Mouse (Mus musculus): ENCODE measurements around the gene Gmcl1. TPM values are rescaled to one million over a fixed set of nuclear protein-coding genes. Genes with fewer than 3 reads are reported as not detected.

Gene Gmcl1
- total RNA-seq, 2 experiments from 2014 or later, result 28.3 to 33.9 TPM

DNA sequence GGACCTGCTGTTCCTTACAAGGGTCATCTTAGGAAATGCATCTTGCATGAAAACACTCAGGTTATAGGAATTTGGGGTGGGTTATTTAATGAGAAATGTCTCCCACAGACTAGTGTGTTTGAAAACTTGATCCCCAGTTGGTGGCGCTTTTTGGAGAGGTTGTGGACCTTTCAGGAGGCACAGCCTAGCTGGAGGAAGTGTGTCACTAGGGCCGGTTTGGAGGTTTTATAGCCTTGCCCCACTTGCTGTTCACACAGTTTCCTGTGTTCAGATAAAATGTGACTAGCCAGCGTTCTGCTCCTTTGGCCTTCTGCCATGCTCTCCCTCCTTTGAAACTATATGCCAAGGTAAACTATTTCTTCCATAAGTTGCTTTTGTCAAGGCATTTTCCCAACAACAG lies 7.5 kb upstream of the Gmcl1 start:
- no peak for ATAC-seq (replicated peaks; ENCODE audit: poor library complexity, severe bottlenecking)

DNA sequence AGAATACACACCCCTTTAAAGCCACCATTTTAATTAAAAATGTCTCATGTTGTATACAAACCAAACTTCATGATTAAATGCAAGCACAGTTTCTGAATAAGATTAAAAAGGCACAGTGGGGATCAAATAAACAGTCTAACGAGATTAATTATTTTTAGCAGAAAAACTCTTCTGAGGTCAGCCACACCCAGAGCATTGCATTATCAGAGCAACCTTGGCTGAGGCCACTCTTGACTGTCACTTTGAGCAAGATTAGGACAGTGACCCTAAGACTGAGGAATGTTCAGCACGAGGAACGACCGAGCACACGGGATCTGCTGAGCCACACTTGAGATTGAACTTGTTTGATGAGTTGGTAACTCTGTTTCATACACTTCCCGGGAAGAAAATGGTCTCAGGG lies 3.6 kb upstream of the Gmcl1 start:
- ATAC-seq (replicated peaks; ENCODE audit: poor library complexity, severe bottlenecking), result no peak

DNA sequence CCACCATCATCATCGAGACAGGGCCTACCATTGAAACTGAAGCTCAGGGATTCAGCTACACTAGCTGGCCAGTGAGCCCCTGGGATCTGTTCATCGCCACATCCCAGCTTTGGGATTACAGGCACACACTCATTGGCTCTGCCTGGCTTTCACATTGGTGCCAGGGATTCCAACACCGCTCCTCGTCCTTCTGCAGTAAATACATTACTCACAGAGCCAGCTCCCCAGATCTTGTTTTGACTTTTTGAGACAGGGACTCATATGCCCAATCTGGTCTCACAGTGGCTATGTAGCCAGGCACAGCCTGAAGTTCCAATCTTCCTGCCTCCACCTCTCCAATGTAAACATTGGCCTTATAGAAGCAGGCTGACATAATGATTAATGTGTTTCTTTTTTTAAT lies 3.1 kb upstream of the Gmcl1 start:
- ATAC-seq (replicated peaks; ENCODE audit: poor library complexity, severe bottlenecking), result no peak

DNA sequence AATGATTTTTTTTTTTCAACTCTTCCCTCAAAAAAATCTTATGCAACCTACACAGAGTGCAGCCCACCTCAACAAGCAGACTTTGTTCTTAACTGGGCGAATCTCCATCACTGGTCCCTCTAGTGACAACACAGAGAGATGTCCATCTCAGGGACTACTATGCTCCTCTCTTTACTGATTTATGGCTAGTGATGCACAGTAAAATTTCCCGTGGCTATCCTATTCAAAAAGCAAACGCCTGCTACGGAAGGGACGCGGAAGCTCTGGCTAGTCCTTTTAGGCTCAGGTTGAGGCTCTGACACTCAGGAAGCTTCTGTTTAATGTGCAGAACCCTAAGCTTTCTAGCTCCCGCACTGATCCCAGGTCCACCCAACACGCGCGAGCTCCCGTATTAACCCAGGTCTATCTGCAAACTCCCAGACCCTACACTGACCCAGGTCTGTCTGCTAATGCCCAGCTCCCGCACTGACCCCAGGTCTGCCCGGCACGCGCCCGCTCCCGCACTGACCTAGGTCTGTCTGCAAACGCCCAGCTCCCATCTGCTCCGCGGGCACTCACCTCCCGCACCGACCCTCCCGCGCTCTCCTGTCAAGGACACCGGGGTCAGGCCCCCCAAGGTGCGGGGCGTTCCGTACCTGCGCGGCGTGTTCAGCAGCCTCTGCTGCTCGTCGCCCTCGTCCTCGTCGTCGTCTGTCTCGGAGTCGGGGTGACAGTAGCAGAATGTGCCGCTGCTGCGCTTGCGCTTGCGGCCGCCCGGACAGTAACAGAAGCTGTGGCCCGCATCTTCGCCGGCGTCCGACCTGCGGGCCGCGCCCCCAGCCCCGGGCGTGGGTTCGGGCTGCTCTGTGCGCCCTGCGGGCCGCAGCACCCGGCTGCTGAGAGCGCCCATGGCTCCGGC lies 658 bp downstream of the Gmcl1 start:
- peak; percentile 46 for ATAC-seq (replicated peaks; ENCODE audit: poor library complexity, severe bottlenecking)

DNA sequence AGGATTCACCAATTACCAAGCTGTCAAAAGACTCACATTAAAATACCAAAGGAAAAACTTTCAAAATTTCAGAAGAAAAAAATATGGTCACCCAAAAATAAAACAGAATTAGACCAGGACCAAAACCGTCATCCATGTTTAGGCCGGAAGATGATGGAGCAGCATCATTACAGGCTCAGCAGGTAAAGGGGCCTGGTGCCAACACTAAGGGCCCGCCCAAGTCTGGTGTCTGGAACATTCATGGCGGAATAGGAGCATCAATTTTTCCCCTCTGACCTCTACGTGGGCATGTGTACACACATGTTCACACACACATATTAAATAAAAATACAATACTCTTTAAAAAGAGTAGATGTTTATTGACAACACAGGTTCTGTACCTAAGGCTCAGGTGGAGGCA lies 4.5 kb downstream of the Gmcl1 start:
- no peak for ATAC-seq (replicated peaks; ENCODE audit: poor library complexity, severe bottlenecking)

DNA sequence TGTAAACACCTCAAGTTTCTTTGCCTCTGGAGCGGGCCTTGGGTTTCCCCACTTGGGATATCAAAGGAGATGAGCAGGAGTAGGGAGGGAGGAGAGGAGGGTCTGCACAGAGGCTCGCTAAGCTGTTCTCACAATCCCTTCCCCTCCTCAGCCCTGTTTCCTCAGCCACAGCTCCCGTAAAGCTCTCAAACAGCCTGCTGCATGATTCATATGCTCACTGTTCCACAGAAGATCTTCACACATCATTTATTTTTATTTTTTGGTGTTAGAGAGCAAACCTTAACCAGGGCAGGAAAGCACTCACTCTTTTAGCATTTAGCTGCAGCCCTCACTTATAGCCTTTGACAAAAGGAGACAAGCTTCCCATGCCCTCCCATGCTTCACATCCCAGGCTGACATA lies 11.2 kb downstream of the Gmcl1 start:
- ATAC-seq (replicated peaks; ENCODE audit: poor library complexity, severe bottlenecking), result no peak

DNA sequence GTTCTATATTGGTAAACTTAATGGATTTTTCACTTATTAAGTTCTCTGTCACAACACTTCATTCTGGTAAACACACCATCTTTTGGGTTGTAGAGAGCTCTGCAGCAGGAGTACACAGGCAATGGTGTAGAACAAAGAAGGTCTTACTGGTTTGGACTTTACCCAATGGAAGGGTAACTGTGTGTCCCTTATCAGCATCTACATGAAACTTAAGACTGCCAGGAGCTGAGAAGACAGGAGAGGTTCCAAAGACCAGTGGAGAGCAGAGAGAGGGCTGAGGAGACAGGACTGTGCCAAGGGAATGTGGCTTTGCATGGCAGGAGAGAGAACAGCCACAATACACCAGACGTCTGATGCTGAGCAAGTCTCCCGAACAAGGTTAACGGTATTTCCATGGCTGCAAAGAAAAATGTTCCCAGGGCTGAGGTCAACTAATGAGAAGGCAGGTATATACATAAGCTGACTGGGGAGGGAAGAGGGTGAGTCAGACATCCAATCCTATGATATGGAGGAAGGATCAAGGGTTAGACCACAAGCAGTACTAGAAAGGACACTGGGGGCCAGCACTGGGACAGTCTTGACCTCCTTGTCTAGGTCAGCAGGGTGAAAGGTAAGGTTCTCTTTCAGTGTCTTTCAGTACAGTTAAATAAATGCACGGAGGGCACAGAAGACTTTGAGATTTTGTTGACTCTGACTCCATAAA lies 25.0 kb downstream of the Gmcl1 start:
- no peak for ATAC-seq (replicated peaks; ENCODE audit: poor library complexity, severe bottlenecking)

DNA sequence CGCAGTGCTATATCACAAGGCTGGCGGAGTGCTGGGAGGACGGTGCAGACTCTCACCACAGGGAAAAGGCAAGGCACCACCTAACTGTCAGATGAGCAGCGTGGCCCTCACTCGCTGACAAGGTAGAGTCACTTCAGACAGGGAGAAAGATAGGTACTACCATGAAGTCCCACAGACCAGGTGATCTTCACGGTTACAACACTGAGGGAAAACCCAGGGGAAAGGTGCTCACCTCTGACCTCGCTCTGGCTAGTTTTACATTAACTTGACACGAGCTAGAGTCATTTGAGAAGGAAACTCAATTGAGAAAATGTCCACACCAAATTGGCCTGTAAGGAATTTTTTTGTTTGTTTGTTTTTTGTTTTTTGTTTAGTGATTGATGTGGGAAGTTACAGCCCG lies 30.6 kb downstream of the Gmcl1 start:
- no peak for ATAC-seq (replicated peaks; ENCODE audit: poor library complexity, severe bottlenecking)

DNA sequence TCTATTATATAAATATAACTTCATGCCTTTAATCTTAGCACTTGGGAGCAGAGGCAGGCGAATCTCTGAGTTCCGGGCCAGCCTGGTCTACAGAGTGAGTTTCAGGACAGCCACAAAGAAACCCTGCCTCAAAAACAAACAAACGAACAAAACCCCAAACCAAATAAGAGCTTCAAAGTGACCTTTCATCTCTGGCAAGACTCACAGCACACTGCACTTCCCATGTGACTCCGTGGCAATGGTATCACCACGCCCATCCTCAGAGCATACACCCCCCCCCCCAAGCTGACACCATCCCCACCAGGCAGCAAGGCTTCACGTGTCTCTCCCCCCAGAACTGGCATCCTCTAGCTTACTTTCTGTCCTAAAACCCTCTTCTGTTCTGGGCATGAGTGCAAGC lies 35.3 kb downstream of the Gmcl1 start:
- no peak for ATAC-seq (replicated peaks; ENCODE audit: poor library complexity, severe bottlenecking)

DNA sequence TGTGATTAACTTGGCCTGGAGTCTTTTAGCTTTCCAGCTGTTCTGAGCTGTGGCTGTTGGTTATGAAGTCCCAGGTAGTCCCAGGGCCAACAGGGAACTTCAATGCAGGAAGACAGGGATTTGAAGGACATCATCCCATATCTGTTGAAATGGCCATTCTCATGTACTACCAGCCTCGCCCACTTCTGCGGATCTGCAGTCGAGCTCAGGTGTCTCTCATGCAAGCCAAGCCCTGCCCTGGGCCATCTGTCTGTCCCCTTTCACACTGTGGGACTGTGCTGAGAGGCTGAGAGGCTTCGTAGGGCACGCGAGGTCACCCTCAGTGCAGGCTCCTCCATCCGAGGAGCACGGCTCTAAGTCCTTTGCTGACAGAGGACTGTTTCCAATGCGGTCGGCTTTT lies 37.0 kb downstream of the Gmcl1 start:
- no peak for ATAC-seq (replicated peaks; ENCODE audit: poor library complexity, severe bottlenecking)

DNA sequence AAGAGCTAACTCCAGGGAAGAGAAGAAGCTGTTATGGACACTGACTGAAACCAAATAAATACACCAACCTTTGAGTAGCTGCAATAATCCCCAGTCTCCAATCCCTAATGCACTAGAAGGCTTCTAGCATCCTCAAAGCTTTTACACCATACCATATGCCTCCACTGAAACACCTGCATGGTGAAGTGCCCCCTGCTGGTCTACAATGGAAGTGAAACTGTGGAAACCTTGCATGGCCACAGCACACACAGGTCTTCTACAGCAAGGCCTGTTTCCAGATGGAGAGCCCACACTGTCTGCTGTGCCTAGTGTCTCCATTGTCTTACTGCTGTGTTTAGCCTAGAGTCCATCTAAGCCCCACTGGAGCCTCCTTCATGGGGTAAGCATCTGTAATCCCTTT lies 38.7 kb downstream of the Gmcl1 start:
- peak; percentile 88 for ATAC-seq (replicated peaks; ENCODE audit: poor library complexity, severe bottlenecking)

DNA sequence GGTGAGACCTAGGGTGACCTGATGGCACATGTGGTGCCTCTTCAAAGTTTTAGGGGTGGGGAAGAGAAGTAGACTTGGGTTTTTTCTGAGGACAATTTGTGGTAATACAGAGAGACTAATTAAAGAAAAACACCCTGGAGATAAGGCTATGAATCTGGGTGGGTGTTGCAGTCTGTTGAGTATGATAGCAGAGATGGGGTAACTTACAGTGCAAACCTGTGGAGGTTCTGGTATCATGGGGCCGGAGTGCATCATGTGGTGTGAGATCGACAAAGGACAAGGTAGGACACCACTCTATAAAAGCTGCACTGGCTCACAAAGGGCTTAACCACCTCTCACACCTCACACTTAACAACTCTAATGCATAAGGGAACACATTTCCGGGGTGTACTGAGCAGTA lies 43.5 kb downstream of the Gmcl1 start:
- ATAC-seq (replicated peaks; ENCODE audit: poor library complexity, severe bottlenecking), result no peak

DNA sequence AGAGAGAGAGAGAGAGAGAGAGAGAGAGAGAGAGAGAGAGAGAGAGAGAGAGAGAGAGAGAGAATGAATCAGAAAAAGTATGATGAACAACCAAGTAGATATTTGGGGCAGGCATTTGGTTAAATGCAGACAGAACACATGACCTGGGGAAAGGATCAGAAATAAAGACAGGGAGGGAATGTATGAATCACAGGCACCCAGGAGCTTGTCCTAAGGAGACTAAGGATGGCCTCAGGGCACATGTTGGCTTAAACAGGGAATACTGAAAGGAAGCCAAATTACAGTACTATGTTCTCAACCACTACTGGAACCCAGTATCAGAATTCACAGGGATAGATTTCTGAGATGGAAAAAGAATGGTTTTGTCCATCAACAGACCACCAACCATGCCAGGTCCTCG lies 46.2 kb downstream of the Gmcl1 start:
- ATAC-seq (replicated peaks; ENCODE audit: poor library complexity, severe bottlenecking), result no peak

DNA sequence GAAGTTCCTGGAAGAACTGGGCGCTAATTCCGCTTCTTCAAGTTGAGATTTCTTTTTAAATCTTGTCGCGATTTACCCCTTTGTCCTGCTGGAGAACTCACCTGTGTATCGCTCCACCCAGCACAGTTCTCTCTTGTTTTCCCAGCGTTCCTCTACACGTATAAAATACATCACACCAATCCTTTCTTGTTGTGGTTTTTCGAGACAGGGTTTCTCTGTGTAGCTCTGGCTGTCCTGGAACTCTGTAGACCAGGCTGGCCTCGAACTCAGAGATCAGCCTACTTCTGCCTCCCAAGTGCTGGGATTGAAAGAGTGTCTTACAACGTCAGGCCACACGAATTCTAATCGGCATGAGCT lies 48.5 kb downstream of the Gmcl1 start:
- no peak; the same call in 1 of the 2 replicates for ATAC-seq (replicated peaks; ENCODE audit: poor library complexity, severe bottlenecking)

DNA sequence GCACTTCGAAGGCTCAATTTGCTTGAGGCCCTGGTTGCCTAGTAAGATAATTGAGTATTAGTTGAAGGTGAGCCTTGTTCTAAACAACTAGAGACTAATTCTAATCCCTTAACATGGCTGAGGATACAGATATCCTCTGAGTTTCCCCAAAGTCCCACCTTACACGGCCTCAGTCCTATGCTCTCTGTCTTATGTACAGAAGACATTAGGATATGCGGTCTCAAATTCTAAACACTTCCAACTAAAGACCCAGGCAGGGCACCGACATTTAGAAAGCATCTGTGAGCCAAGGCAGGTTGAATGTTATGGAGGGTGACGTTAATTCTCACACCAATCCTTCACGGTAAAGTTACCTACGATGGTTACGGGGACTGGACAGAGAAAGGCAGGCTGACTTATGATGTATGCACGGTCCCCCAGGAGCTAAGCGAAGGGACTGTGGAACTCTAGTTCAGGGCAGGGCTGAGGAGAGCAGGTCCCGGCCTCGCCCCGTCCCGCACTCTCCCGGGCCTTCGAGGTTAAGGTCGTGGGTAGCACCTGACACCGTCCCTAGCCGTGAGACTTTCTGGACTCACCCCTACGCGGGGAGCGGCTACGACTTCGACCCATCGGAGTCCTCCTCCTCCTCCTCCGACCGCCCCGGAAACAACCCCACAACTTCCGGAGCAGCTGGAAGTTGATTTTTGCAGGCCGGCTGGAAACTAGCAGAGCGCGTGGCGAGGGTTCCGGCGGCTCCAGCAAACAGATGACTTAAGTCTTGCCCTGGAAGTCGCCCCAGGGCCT lies 49.1 kb downstream of the Gmcl1 start, which contains the start of gene Snrnp27:
TSS of gene Snrnp27 (minus strand) at position 651 of the 783 bp plus-strand sequence.
- peak; percentile 99 for ATAC-seq (replicated peaks; ENCODE audit: poor library complexity, severe bottlenecking)

DNA sequence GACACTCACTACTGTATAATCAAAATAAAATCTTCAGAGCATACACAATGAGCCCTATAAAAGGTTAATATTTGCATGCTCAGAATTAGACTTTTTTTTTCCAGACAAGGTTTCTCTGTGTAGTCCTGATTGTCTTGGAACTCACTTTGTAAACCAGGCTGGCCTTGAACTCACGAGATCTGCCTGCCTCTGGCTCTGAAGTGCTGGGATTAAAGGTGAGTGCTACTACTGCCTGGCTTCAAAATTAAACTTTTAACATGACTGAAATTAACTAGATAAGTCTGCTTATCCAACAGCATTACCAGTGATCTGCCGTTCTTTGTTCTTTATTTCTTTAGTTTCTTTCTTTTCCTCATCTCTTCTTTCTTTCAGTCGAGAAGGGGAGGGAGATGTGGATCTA lies 51.9 kb downstream of the Gmcl1 start:
- ATAC-seq (replicated peaks; ENCODE audit: poor library complexity, severe bottlenecking), result no peak

DNA sequence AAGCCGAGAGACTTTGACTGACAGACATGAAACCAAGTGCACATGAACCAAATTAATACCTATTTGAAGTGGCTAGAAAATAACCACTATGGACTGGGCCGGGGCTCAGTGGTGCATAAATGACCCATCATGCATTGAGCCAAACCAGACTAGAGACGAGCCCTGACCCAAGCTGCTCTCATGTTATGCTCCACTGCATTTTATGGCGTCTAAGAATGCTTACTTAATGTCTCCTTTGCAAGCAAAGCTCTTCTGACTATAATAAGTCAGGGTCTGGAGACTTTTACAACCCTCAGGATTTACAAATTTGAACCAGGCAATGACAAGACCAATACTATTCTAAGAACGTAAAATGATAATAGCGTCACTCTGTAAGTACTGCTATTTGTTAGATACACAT lies 54.8 kb downstream of the Gmcl1 start:
- ATAC-seq (replicated peaks; ENCODE audit: poor library complexity, severe bottlenecking), result no peak

DNA sequence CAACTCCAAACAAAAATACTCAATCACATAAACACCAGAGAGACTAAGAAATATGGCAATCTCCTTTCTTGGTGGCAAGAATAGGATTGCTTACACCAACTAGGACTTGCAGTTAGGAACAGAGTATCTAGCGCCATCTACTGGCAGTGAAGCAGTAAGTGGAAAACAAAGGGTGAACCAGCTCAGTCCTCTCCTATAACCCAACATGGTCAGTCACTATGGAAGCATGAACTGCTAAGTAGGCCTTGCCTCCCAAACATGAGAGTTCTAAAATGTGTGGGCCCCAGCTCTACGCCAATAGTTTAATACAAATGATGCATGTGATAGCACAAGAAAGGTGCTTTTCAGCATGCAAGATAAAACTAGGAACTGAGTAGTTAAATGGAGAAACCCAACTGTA lies 62.3 kb downstream of the Gmcl1 start:
- ATAC-seq (replicated peaks; ENCODE audit: poor library complexity, severe bottlenecking), result peak; percentile 16; the same call in 1 of the 2 replicates

DNA sequence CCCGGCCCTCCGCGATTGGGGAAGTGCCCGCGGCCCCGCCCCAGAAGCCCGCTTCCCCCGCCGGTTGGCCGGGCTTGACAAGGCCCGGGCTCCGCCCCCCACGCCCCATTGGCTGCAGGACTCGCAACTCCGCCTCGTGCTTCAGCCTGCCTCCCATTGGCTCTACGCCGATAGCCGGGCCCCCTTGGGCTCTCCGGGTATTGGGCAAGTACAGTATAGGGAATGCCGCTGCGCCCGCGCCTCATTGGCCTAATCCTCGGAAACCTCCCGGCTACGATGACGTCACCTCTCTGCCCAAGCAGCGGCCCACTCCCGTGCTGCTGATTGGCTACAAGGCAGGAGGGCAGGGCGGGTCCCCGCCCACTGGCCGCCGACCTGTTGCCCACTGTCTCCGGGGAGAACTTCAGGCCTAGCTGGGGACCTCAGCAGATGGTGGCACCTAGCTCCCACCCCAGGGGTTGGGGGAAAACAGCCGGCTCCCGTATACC lies 63.9 kb downstream of the Gmcl1 start:
- peak; percentile 89 for ATAC-seq (replicated peaks; ENCODE audit: poor library complexity, severe bottlenecking)

DNA sequence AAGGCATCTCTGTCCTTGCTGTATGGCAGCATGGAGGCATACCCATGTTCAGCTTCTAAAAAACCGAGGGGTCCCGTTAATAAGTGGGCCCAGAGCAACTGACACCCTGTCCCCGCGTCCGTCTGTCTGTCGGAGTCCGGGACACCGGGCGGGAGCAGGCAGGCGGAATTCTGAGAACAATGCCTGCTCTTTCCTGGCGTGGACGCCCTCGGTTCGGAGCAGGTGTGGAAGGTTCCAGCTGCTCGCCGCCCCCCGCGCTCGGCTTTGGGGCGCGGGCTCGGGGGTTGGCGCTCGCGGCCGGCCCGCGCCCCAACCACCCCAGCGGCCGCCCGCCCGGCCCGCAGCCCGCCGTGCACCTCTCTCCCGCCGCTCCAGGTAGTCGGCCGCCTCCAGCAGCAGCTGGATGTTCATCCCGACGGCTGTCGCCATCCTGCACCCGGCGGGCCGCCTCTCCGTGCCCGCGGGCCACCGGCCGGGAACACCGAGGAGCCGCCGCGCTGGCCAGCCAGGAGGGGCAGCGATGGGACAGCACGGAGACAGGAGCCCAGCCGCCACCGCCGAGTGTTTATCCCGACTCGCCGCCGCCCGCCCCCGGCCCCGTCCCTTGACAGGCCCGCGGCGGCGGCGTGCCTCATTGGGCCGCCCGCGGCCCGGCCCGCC lies 64.5 kb downstream of the Gmcl1 start, which contains the start of gene Mxd1:
TSS of gene Mxd1 (minus strand) at position 582 of the 660 bp plus-strand sequence.
- ATAC-seq (replicated peaks; ENCODE audit: poor library complexity, severe bottlenecking), result no peak

All from granulocyte monocyte progenitor cell, adult 5-6 weeks (primary cell).